Mouse (Mus musculus) olfactory bulb, adult 2 months (tissue): Measurements from ENCODE around the gene Eif4a1. TPM values are rescaled to one million over a fixed set of nuclear protein-coding genes. Genes with fewer than 3 reads are reported as not detected.
A peak's percentile ranks its signal among the peaks of the same experiment; 100 is the strongest.

ENCODE experiments used
- H3K27ac ChIP-seq: fragments of 200-500 bp; 2 replicates; pipeline ENCODE4 v1.5.1; 2012; ENCODE audit warnings: low read depth, low read length; ENCODE audit not compliant: insufficient read depth
- H3K4me1 ChIP-seq: fragments of 200-500 bp; 2 replicates; pipeline ENCODE4 v1.6.1; 2012; ENCODE audit warnings: low read length; ENCODE audit not compliant: control insufficient read depth, insufficient read depth
- H3K4me3 ChIP-seq: fragments of 200-500 bp; 2 replicates; pipeline ENCODE4 v1.5.1; 2012; ENCODE audit warnings: mild to moderate bottlenecking, low read depth, low read length, moderate library complexity; ENCODE audit not compliant: insufficient read depth
- CTCF ChIP-seq: fragments of 200-500 bp; IDR thresholded peaks from 2 replicates; pipeline ENCODE4 v1.5.1; 2012; ENCODE audit warnings: low read depth, mild to moderate bottlenecking, low read length, moderate library complexity; ENCODE audit not compliant: insufficient read depth
- POLR2A ChIP-seq: fragments of 200-500 bp; IDR thresholded peaks from 2 replicates; pipeline ENCODE4 v1.6.1; 2012; ENCODE audit warnings: mild to moderate bottlenecking, low read depth, low read length, moderate library complexity; ENCODE audit not compliant: insufficient read depth
- WGBS: fragments of 180-500 bp; shearing (Covaris S2); methylation state at CpG from one replicate; pipeline ENCODE4 v1.1.7; 2018; 5-methylcytosine and 5-hydroxymethylcytosine counted together
- polyA plus RNA-seq: library from polyadenylated mRNA; stranded (reverse); fragments of >200 nt; gene quantifications from 2 replicates; pipeline ENCODE4 v1.2.4, GENCODE M21; 2012; ENCODE audit warnings: low replicate concordance; ENCODE audit not compliant: missing spikeins, insufficient read depth, insufficient read length

The Eif4a1 gene
- 796 TPM in 1 of 2 replicates, not detected in the other for polyA plus RNA-seq

- WGBS, result 0% methylated on average over 36 of the region's 36 CpGs
- TF ChIP-seq POLR2A (peak; percentile 95), CTCF (no peak)
- peak within 1 kb of the TSS; percentile 98 for H3K27ac ChIP-seq
- H3K4me3 ChIP-seq, result peak within 1 kb of the TSS; percentile 96
- H3K4me1 ChIP-seq, result no peaks in the 10 kb centered on the region
Measured at GRCm38 (mm10) chr11:69672211-69672706, at the start of gene Eif4a1. Gene Eif4a1 (minus strand): TSS chr11:69672423.

DNA sequence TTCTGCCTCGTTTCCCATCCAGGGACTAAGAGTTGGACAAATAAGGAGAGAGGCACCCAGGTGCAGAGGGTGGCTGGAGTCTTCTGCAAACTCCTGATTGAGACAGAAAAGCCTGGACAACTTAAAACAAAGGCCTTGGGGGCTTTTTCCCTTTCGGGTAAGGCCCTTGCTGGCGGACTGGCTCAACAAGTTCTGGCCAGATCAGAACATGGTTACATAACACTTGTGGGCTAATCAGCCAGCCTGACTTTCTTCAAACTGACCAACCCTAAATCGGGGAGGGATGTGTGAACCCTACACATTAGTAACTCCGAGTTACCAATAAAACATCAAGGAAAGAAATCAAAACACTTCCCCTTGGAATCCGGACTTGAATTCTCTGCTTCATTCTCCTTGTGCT is 48.6 kb upstream of the Eif4a1 start:
- H3K27ac ChIP-seq, result no peak overlapping the region
- no peak overlapping the region for H3K4me3 ChIP-seq
- WGBS, result 80% methylated on average over 6 of the region's 6 CpGs
- H3K4me1 ChIP-seq, result no peaks in the 10 kb centered on the region
- TF ChIP-seq CTCF (no peak), POLR2A (no peak)

GRCm38 (mm10) chr11:69719423-69719822 is 47.2 kb upstream of the Eif4a1 start:
- H3K4me1 ChIP-seq, result no peaks in the 10 kb centered on the region
- TF ChIP-seq CTCF (no peak), POLR2A (no peak)
- H3K4me3 ChIP-seq, result no peak overlapping the region
- no peak overlapping the region for H3K27ac ChIP-seq
- 73% methylated on average over 6 of the region's 6 CpGs for WGBS

DNA sequence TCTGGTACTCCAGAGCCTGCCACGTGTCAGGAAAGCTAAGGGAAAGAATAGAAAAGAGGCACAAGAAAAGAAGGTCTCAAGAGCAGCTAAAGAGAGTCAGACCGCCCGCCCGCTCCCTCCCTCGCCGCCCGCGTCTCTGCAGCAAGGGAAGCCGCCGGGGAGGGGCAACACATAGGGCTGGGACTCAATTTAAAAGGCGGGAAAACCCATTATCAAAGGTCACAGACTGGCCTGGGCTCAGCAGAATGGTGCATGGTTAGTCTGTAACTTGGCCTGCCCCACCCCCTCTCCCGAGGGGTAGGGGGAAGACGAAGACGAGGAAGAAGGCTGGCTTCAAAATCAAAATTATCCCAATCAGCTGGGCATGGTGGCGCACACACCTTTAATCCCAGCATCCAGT is 46.4 kb upstream of the Eif4a1 start:
- Histone ChIP-seq H3K27ac (no peak overlapping the region), H3K4me1 (no peaks in the 10 kb centered on the region), H3K4me3 (no peak overlapping the region)
- no peak for TF ChIP-seq POLR2A
- TF ChIP-seq CTCF, result no peak
- WGBS, result 37% methylated on average over 15 of the region's 15 CpGs

- WGBS, result 81% methylated on average over 4 of the region's 4 CpGs
- no peak overlapping the region for H3K4me3 ChIP-seq
- TF ChIP-seq CTCF (no peak), POLR2A (no peak)
- no peaks in the 10 kb centered on the region for H3K4me1 ChIP-seq
- H3K27ac ChIP-seq, result no peak overlapping the region
Measured at GRCm38 (mm10) chr11:69716953-69717352, 44.7 kb upstream of the Eif4a1 start.

- TF ChIP-seq POLR2A, result no peak
- Histone ChIP-seq H3K4me1 (no peaks in the 10 kb centered on the region), H3K27ac (no peak overlapping the region), H3K4me3 (no peak overlapping the region)
- WGBS, result 51% methylated on average over 5 of the region's 5 CpGs
Measured at GRCm38 (mm10) chr11:69715929-69716328, 43.7 kb upstream of the Eif4a1 start.

DNA sequence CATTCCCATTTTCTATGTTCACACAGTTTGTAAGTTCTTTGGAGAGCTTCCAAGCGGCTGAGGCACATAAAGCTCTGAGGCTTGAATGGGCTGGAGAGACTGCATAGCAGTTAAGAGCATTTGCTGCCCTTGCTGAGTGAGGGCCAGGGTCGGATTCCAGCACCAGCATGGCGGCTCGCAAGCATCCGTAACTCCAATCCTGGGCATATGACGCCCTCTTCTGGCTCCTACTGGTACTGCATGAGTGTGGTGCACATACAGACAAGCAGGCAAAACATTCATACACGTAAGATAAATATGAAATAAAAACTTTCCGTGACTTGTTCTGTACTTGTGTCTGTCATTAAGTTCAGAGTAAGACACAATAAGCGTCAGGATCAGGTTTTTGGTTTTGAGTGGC is 43.3 kb upstream of the Eif4a1 start:
- H3K4me3 ChIP-seq, result no peak overlapping the region
- H3K4me1 ChIP-seq, result no peaks in the 10 kb centered on the region
- TF ChIP-seq POLR2A (no peak), CTCF (0 out of 2 replicates have a peak, but pooled peaks have one; percentile 8)
- 60% methylated on average over 9 of the region's 9 CpGs for WGBS
- no peak overlapping the region for H3K27ac ChIP-seq

GRCm38 (mm10) chr11:69714636-69715329 is 42.6 kb upstream of the Eif4a1 start:
- WGBS, result 83% methylated on average over 18 of the region's 18 CpGs
- Histone ChIP-seq H3K27ac (no peak overlapping the region), H3K4me3 (no peak overlapping the region), H3K4me1 (no peaks in the 10 kb centered on the region)
- no peak for TF ChIP-seq CTCF
- TF ChIP-seq POLR2A, result no peak

DNA sequence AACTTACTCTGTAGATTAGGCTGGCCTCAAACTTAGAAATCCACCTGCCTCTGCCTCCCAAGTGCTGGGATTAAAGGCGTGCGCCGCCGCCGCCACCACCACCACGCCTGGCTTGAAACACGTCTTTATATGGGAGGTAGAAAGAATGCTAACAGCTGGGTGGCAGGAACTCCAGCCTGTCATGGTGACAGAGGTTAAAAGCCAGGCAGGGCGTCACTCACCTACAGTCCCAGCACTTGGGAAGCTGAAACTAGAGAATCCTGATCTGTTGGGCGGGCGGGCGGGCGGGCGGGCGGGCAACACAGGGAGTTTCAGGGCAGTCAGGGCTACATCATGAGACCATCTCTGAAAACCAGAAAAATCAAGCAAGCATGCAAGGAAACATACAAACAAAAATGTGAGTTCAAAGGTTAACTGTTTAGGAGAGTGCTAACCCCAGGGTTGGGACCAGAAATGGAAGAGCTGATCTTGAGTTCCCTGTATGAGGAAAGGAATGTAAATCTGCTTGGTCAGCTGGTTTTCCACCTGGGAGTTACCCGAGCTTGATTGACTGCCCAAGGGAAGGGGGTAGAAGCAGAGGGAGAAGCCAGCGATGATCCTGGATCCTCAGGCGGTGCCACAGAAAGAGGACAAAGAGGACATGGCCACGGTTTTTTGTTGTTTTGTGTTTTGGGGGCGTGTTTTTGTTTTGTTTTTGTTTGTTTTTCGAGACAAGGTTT is 40.9 kb upstream of the Eif4a1 start:
- no peaks in the 10 kb centered on the region for H3K4me1 ChIP-seq
- no peak overlapping the region for H3K4me3 ChIP-seq
- 90% methylated on average over 20 of the region's 20 CpGs for WGBS
- no peak for TF ChIP-seq CTCF
- TF ChIP-seq POLR2A, result no peak
- H3K27ac ChIP-seq, result no peak overlapping the region
